Mouse (Mus musculus): ENCODE results near the gene Gstm3.

GRCm38 (mm10) chr3:108013331-108013871, 44.3 kb upstream of the Gstm3 start:
- no peak for TF ChIP-seq GATA1 (IDR thresholded peaks at IDR 0.05; ENCODE audit: low read length)
- no peak for TF ChIP-seq TAL1 (IDR thresholded peaks at IDR 0.05; ENCODE audit: low read length)

Measured in erythroblast, embryonic 14.5 days (primary cell).